Mouse (Mus musculus) liver, embryonic 14.5 days (tissue): ENCODE measurements at regions not wholly inside any gene's neighbourhood (a gene's known extent, or its start where the extent isn't known, plus 50 kb on each side); places are given as distances from the start of the nearest gene placed in this dataset.

ENCODE experiments used
- ATAC-seq: fragments of 200-750 bp; cut with Nextera tagmentation; 2 replicates; pipeline ENCODE4 v1.8.0; 2017; ENCODE audit warnings: moderate number of reproducible peaks, mild to moderate bottlenecking, moderate library complexity; ENCODE audit not compliant: insufficient read depth
- DNase-seq, 3 experiments: peaks; one replicate each; pipeline ENCODE4 v3.0.0-alpha.2; 2012 to 2013; ENCODE audit warnings: low read depth in 3 of 3, low spot score in 3 of 3
- H3K27ac ChIP-seq: fragments of 300-500 bp; sonication (generic); 2 replicates; pipeline ENCODE4 v1.5.1; 2014; ENCODE audit warnings: moderate library complexity, mild to moderate bottlenecking, control low read depth, inconsistent platforms
- H3K27me3 ChIP-seq: fragments of 300-500 bp; sonication (generic); 2 replicates; pipeline ENCODE4 v1.6.1; 2014; ENCODE audit warnings: mild to moderate bottlenecking, low read length, moderate library complexity; ENCODE audit not compliant: control insufficient read depth, insufficient read depth
- H3K36me3 ChIP-seq: fragments of 300-500 bp; sonication (generic); replicated peaks from 2 replicates; pipeline ENCODE4 v1.6.1; 2014; ENCODE audit warnings: low read depth; ENCODE audit not compliant: control insufficient read depth, insufficient read depth
- H3K4me1 ChIP-seq, 2 experiments: fragments of 200-500 bp in 1 of 2; fragments of 300-500 bp in 1 of 2; sonication (generic) in 1 of 2; replicated peaks; 2 replicates each; pipeline ENCODE4 v1.6.1; 2012 to 2014; ENCODE audit warnings: antibody characterized with exemption in 1 of 2, inconsistent platforms in 1 of 2, low read length in 1 of 2; ENCODE audit not compliant: control insufficient read depth in 2 of 2, insufficient read depth in 2 of 2
- H3K4me2 ChIP-seq: fragments of 300-500 bp; sonication (generic); 2 replicates; pipeline ENCODE4 v1.6.1; 2014; ENCODE audit warnings: low read depth, mild to moderate bottlenecking, control low read depth, moderate library complexity
- H3K4me3 ChIP-seq, 2 experiments: fragments of 200-500 bp in 1 of 2; fragments of 300-500 bp in 1 of 2; sonication (generic) in 1 of 2; 2 replicates each; pipeline ENCODE4 v1.5.1; 2012 to 2014; ENCODE audit warnings: low read depth in 2 of 2, low read length in 2 of 2, mild to moderate bottlenecking in 2 of 2, control low read depth in 1 of 2, inconsistent platforms in 1 of 2, moderate library complexity in 1 of 2; ENCODE audit not compliant: insufficient read depth in 1 of 2
- H3K9ac ChIP-seq: fragments of 300-500 bp; sonication (generic); replicated peaks from 2 replicates; pipeline ENCODE4 v1.6.1; 2014; ENCODE audit warnings: mild to moderate bottlenecking, control low read depth, moderate library complexity
- H3K9me3 ChIP-seq: fragments of 300-500 bp; sonication (generic); 2 replicates; pipeline ENCODE4 v1.6.1; 2016; ENCODE audit warnings: low read length, mixed read lengths; ENCODE audit not compliant: control insufficient read depth
- CTCF ChIP-seq: IDR thresholded peaks from 2 replicates; pipeline ENCODE4 v1.5.1; 2016; ENCODE audit warnings: antibody characterized with exemption, low read depth, control low read depth
- EP300 ChIP-seq: IDR thresholded peaks from 2 replicates; pipeline ENCODE4 v1.6.1; 2016; ENCODE audit warnings: antibody characterized with exemption, low read depth
- WGBS: fragments of 180-500 bp; shearing (Covaris S2); extraction: QIAGEN DNeasy Blood & Tissue Kit; methylation state at CpG from one replicate; pipeline ENCODE4 v1.1.7; 2014; ENCODE audit not compliant: insufficient replicate concordance; 5-methylcytosine and 5-hydroxymethylcytosine counted together

DNA sequence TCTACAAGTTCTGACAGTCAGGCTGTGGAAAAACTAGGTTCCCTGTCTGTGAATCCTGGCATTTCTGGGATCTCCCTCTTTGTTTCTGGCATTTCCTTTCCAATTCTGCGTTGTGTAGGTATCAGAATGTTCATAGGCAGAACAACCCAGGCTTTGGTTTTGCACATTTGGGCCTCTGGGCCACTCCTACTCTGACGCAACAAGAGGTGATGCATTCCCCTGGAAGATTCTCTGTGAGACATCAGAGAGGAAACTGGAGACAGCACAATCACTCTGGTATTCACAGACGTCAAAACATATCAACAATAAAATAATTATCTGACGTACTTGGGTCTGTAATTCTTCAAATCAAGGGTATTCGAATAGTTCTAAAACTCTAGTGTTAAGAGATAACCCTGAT, 2202.4 kb upstream of the Gm7489 start:
- H3K27ac ChIP-seq = no peak overlapping the region
- TF ChIP-seq EP300 (no peak), CTCF (no peak)

DNA sequence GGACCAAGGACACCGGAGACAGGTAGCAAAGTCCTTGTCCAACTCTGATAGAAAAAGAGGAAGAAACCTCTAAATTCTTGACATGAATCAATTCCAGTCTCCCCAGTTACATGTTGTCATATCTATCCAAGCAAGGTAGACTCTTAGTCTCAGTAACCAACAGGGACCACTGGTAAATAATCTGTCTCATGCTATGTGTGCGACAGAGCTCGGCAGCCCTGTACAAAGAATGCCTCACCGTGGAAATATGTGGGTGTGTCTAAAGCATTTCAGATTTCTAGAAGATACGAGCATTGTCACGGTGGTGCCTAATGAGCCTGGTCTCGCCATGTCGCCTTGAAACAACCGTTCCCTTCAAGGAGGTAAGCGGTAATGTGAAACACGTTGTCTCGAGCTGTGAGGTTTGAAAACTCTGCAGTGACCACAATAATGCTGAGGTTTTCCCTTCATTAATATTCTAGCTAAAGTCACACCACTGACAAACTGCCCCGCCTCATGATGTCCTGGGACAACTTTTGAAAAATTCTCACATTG, 2197.6 kb upstream of the Gm7489 start:
- Histone ChIP-seq H3K4me3 (no peak overlapping the region), H3K36me3 (no peaks in the 10 kb centered on the region), H3K4me2 (no peak overlapping the region), H3K27me3 (no peaks in the 10 kb centered on the region), H3K9ac (no peak overlapping the region), H3K4me1 (no peaks in the 10 kb centered on the region; a peak in 1 of 4 replicates), H3K9me3 (no peaks in the 10 kb centered on the region), H3K27ac (no peak overlapping the region)
- DNase-seq (no peak), ATAC-seq (no peak)
- WGBS = 62% methylated on average over 13 of the region's 13 CpGs
- TF ChIP-seq CTCF (no peak), EP300 (no peak)

More for the DNA sequence above, 2202.4 kb upstream of the Gm7489 start:
- no peak overlapping the region for H3K4me3 ChIP-seq
- no peaks in the 10 kb centered on the region; a peak in 1 of 4 replicates for H3K4me1 ChIP-seq
- no peak overlapping the region for H3K9ac ChIP-seq
- ATAC-seq (no peak), DNase-seq (no peak)
- H3K27me3 ChIP-seq = no peaks in the 10 kb centered on the region
- WGBS = 41% methylated on average over 5 of the region's 5 CpGs
- no peaks in the 10 kb centered on the region for H3K36me3 ChIP-seq
- no peaks in the 10 kb centered on the region for H3K9me3 ChIP-seq
- H3K4me2 ChIP-seq = no peak overlapping the region

DNA sequence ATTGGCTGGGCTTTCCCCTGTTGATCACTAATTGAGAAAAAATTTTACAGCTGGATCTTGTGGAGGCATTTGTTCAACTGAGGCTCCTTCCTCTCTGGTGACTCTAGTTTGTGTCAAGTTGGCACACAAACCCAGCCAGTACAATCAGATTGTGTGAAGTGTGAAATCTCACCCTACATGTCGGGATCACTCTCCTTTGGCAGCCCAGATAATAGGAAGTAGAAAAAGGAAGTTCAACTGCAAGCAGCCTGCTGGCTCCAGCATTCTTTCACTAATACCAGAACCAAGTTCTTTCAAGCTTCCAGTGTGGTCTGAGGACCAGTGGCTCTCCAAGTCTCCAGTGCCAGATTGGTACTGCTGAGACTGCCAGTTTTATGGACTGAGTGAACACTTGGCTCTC, 2195.2 kb upstream of the Gm7489 start:
- no peak for ATAC-seq
- no peak for TF ChIP-seq CTCF
- TF ChIP-seq EP300 = no peak
- Histone ChIP-seq H3K27ac (no peak overlapping the region), H3K4me1 (no peaks in the 10 kb centered on the region), H3K36me3 (no peaks in the 10 kb centered on the region), H3K9me3 (no peaks in the 10 kb centered on the region), H3K4me3 (no peak overlapping the region), H3K4me2 (no peak overlapping the region), H3K9ac (no peak overlapping the region), H3K27me3 (no peaks in the 10 kb centered on the region)
- 14% methylated on average over 1 of the region's 1 CpGs for WGBS
- DNase-seq = no peak

DNA sequence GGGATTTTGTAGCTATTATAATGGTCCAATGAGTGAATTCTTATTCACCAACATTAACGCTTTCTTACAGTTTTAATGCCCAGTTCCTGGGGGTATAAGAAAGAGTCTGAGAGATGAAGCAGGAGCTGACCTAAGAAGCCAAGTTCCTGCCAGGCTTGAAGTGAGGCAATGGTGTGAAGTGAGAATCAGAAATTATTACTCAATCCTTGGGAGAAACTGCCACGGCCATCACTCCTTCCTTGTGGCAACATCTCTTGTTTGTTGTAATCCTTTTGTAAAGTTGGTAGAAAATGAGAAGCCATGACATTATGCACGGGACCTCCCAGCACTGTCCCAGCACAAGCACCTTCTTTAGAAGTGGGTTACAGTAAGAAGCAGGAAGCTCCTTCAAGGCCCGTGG, 2192.0 kb upstream of the Gm7489 start:
- 52% methylated on average over 4 of the region's 4 CpGs for WGBS
- ATAC-seq (no peak), DNase-seq (no peak)
- H3K27ac ChIP-seq = no peak overlapping the region
- H3K36me3 ChIP-seq = no peaks in the 10 kb centered on the region
- H3K4me3 ChIP-seq = no peak overlapping the region
- TF ChIP-seq CTCF = no peak
- TF ChIP-seq EP300 = no peak
- H3K4me2 ChIP-seq = no peak overlapping the region
- no peak overlapping the region for H3K9ac ChIP-seq
- H3K27me3 ChIP-seq = no peaks in the 10 kb centered on the region
- H3K4me1 ChIP-seq = no peaks in the 10 kb centered on the region
- H3K9me3 ChIP-seq = no peaks in the 10 kb centered on the region

DNA sequence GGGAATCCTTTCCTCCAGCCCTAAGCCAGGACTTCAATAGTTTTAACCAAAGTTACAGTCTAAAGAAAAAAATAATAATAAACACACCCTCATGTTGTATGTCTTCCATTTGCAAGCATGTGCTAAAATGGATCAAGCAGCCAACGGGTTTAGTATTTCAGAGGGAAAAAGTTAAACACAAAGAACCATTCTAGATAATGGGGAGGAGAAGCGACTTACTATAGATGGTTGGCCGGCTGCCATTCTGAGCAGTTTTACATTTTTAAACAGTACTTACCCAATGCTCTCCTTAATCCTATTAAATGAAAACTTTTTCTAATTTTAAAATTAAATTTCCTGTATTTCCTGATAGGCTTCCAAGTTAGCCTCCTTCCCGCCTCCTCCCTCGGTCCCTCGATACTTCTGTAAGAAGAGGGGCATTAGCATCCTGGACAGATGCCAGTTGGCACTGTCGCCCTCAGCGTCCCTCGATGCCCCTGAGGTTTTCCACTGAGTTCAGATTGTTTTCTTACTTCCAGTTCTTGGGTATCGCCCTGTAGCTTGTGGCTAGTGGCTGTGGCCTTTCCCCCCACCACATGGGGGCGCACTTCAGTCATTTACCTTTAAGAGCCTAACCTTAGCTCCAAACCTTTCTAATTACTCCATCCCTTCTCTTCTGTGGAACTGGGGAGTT, 2188.2 kb upstream of the Gm7489 start:
- H3K9ac ChIP-seq = no peak overlapping the region
- no peak overlapping the region for H3K4me2 ChIP-seq
- H3K36me3 ChIP-seq = no peaks in the 10 kb centered on the region
- no peak for DNase-seq
- WGBS = 55% methylated on average over 11 of the region's 11 CpGs
- no peaks in the 10 kb centered on the region for H3K27me3 ChIP-seq
- TF ChIP-seq EP300 (no peak), CTCF (peak; percentile 64)
- no peak overlapping the region for H3K27ac ChIP-seq
- no peaks in the 10 kb centered on the region for H3K4me1 ChIP-seq
- no peaks in the 10 kb centered on the region for H3K9me3 ChIP-seq
- H3K4me3 ChIP-seq = no peak overlapping the region
- no peak for ATAC-seq
